Mouse (Mus musculus) liver, embryonic 14.5 days (tissue): ENCODE results near the gene Traf5.

ENCODE experiments used
- CTCF ChIP-seq: IDR thresholded peaks from 2 replicates; pipeline ENCODE4 v1.5.1; 2016; ENCODE audit warnings: antibody characterized with exemption, low read depth, control low read depth
- EP300 ChIP-seq: IDR thresholded peaks from 2 replicates; pipeline ENCODE4 v1.6.1; 2016; ENCODE audit warnings: antibody characterized with exemption, low read depth

DNA sequence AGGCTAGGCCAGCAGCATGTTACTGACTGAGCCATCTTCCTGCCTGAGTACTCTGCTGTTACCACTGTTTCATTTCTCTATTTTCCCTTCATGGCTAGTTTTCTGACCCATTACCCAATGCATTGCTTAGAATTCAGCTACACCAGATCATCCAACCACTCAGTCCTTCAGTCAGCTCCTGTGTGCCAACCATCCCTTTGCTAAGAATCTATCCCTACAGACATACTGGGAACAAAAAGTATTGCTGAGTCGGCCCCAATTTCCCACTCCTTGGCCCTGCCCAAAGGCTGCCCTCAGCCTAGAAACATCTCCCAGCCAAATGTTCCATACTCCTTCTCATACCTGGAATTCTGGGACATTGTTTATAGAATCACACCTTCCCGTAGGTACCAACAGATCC lies 11.2 kb downstream of the Traf5 start:
- no peak for TF ChIP-seq CTCF
- TF ChIP-seq EP300: no peak
